Mouse (Mus musculus) common myeloid progenitor, adult 5-6 weeks (primary cell): ENCODE measurements around the gene Ebf3. TPM values are rescaled to one million over a fixed set of nuclear protein-coding genes. Genes with fewer than 3 reads are reported as not detected.

ENCODE experiments used
- ATAC-seq: replicated peaks from 2 replicates; pipeline ENCODE4 v1.8.0; 2016; ENCODE audit warnings: low read depth, mild to moderate bottlenecking, moderate TSS enrichment, inconsistent platforms; ENCODE audit not compliant: poor library complexity, severe bottlenecking
- total RNA-seq: library from RNA; stranded (forward); fragments of 200-1000, 187-1606 nt; gene quantifications from 2 replicates; pipeline ENCODE4 v1.2.3, GENCODE M21; 2017

Gene Ebf3
- total RNA-seq, 1 experiment from 2014 or later, result not detected

DNA sequence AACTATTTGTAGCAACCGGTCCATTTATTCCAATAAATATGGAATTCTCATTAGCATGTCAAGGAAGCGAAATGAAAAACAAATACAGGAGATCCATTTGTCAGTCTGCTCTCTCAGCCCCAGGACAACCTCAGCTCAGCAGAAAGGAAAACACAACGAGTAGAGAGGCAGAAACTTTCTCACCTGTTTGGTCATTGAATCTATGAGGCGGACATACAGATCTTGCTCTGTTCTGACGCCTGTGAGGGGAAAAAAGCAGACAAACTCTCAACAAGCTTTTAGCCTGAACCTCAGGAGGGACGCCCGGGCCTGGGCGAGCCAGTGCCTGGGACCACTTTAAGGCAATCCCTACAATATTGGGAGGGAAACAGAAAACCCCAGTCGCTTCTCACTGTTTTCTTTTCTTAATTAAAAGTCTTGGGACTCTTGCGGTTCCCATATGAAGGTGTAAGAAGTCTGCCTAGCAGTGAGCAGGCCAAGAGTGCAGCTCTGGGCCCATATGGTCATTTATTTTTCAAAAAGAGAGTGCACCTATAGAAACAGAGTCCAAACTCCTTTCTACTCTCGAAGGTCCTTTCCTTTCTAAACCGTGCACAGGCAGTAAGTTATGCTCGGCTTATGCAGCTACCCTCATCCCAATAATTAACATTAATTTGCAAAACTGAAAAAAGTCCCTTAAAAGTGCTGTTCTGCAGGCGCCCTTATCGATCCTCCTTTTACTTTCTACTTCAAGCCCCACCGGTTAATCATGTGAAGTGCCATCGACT is 1.9 kb downstream of the Ebf3 start:
- no peak for ATAC-seq

DNA sequence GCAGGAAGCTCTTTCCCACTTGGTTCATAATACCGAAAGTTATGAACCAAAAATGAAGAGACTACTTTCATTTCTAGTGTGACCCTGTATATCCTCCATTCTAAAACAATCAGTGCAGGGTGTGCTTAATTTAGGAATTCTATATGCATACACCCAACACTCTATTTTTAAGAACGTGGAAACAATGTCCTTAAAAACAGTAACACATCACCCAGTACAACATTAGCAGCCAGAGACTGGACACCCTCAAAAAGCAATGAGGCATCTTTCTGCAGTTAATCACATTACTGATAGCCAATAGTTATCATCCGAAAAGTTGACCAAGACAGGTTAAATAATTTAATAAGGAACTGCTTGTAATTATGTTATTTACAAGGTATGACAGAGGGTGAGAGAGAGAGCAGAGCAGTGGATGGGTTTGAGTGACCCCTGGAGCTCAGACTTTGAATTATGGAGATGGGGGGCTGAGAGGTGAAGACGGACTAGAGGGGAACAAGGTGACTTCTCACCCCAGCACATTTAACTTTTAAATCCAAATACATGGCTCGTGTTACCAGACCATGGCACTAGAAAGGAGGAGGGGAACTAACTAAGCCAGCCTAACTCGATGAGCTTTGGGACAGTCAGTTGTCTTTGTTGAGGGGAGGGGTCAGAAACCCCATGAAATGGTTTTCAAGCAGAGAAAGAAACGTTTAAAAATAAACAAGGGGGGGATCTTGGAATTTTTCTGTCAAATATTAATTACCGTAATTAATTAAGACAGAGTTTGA is 2.7 kb downstream of the Ebf3 start:
- ATAC-seq, result no peak

DNA sequence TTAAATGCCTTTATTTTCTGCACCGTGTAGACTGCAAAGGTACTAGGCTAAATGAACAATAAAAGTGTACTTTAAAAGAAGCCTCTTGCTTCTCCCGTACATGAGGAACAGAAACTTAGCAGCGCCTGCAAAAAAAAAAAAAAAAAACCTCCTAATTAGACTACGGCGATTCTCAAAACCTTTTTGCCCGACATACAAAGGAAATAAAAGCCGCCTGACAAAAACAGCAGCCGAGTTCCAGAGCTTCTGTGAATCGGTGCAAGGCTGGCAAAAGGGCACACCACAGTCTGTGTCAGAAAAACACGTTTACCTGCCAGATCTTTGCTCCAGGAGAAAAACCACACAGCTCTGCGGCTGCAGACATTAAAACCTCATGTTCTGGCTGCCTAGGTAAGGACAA is 3.4 kb downstream of the Ebf3 start:
- ATAC-seq, result no peak; the same call in 1 of the 2 replicates

DNA sequence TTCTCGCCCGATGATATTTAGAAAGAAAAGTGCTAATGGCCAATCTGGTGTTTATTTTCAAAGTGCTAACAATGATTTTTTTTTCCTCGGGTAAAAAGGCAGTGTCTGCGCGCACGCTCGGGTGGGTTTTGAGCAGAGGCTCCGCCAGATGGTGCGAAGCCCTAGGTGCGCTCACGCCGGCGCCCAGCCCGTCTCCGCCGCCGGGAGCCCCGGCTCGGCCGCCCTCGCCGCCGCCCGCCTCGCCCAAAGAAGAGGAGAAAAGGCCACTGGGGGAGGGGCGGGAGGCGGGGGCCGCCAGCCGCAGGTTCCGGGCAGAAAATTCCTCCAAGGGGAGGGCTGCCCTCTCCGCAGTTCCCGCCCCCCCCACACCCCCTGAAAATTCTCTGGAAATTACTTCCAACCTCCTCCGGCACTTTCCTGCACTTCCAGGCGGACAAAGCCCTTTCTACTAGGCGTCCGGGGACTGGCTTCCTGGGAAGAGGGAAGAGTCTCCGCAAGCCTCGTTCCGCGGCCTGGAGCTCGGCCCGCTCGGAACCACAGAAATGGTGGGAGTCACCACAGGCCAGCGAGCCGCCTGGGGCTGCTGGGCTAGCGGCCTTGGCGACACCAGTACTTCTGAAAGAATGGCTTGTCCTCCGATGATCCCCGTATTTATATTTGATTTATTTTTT is 4.0 kb downstream of the Ebf3 start:
- ATAC-seq, result no peak

DNA sequence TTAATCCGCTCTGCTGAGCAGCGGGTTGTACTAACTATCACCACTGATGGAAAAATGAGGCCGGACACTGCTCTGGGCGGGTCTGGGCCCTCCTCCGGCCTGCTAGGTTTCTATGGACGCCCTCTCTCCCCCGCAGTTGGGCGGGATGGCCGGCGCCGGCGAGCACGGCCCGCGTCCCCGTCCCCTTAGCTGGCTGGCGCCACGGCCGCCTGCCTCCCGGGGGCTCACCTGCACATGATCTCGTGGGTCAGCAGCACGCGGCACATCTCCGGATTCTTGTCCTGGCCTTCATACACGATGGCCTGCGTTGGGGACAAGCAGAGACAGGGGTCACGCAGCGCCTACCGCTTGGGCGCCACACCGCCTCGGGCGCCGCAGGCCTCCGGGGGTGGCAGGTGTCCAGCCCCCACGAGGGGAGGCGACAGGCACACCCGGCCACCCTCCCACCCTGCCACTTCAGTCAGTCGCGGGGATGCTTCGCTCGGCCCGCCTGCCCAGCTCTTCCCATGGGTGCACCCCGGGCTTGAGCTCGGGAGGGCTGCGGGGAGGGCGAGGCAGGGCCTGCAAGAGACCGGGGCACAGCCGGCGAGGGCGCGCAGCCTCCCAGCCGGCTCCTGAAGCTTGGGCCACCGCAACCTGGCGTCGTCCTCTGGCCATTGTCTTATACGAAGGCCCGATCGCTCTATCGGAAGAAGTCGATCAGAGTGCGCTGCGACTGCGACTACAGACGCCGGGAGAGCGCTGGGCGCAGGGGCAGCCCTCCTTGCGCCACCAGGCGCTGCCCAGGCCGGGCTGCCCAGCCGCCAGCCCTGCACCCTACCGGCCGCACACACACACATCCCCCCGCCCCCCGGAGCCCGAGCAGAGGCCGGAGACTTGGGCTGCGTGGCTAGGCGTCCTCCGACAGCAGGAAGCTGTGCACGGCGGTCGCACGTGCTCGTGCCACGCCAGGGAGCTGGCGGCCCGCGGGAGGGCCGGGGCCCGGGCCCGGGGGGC is 4.9 kb downstream of the Ebf3 start:
- ATAC-seq, result no peak

DNA sequence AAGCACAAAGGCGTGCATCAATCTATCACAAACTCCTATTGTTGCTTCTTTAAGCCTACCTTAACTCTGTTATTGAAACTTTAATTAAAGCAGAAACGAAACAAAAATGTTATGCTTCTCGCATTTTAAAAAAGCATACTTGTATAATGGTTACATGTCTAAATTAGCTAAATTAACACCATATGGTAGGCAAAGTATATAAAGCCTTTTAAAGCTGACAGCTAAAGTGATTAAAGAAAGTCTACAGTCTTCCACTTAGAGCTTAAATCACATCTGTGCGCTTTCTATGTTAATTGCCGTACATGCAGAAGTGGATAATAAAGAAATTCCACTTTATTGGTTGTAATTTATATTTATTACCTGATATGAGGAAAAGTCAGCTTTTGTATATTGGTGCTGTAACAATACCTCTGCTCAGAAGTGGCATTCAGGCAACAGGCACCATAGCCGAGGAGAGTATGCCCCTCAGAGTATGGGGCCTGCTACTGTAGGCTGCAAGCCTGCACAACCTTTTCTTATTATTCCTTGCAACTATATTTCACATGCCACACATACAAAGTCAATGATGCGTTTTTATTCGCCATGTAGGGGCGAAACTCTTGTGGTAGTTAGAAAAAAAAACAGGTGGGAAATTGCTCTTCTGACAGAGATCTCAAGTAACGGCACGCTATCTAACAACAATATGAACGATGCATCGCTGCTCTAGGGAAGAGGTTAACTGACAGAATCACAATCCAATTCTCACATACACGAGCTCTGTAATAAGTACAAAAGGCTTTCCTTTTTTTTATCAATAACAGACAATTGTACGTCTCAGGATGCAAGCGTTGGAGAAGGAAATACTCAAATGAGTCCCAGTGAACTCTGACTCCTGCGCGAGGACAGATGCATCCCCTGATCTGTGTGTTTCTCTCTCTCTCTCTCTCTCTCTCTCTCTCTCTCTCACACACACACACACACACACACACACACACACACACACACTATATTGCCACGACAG is 5.9 kb downstream of the Ebf3 start:
- no peak for ATAC-seq

DNA sequence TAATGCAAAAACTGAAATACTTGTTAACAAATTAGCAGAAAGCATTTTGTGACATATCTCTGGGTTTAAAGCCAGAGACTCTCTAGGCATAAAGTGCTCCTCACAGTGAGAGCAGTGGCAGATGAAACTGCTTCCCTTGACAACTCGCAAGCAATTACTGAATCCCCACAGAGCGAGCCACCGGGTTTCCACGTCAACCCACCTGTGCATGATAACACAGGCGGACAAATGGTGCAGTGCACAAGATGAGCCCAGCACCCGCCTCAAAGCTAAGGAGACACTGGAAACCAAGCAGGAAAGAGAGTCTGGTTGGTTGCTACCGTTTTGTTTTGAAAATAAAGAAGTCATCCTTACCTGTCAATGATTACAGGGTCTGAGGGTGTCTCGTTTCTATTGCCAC is 7.1 kb downstream of the Ebf3 start:
- ATAC-seq, result no peak

DNA sequence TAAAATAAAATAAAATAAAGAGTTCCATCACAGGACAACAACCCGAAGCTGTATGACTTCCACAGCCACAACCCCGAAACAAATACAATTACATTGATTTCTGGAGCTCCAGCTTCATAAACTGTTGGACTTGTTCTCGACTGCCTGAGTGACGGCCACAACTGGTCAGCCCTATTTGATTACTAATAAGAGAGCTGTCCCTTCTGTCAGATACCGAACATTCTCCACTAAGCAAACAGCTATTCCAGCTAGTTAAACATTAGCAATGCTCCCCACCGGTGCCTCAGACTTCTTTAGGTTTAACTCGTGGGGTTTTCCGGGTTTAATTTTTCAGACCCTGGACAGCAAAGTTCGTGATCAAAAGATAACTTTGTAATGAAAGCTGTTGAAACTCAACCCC is 8.1 kb downstream of the Ebf3 start:
- no peak for ATAC-seq

DNA sequence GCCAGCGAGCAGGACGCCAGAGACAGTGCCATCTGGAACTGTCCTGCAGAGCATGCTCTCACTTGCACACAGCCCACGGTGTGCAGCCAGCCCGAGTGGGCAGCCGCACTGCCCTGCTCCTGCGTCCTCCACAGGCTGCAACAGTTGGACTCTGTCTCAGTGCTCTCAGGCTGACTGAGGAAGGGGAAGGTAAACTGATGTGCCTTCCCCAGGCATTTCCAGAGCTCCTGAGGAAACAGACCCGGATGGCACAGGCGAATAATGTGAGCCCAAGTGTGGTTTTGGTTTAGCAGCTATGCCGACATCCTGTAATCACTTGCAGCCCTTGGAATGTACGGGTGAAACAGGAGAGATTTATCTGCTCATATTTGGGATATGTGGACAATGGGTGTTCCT is 10.5 kb downstream of the Ebf3 start:
- ATAC-seq, result no peak

DNA sequence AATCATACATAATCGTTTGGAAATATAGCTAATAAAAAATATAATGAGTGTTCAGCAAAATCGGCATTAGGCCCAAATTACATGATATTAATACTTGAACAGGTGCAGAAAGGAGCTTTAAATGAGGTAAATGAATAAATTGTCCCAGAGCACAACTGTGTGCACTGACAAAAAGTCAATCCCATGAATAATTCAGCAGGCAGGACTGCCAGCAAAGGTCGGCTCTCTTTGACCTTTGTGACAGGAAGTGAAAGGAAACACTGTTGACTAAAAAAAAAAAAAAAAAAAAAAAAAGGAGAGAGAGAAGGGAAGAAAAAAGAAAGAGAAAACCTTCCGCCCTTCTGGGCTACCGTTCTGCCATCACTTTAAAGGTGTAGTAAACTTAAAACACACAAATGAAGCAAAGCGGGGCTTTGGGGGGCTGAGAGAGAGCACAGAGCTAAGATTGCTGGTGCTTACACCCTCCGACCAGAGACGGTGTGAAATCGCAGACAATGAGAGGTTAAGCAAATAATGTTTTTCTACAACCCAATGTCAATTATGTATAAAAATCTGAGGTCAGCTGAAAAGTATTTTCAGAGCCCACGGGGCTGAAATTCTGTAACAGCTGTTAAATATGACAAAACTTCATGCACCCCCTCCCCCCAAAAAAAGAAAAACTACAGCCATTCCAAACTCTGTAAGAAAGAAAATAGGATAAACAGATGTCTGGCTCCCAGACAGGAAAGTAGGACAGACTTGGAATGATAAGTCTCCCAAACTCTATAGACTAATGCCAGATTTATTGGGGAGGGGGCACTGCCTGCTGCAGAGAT is 11.1 kb downstream of the Ebf3 start:
- ATAC-seq, result no peak

DNA sequence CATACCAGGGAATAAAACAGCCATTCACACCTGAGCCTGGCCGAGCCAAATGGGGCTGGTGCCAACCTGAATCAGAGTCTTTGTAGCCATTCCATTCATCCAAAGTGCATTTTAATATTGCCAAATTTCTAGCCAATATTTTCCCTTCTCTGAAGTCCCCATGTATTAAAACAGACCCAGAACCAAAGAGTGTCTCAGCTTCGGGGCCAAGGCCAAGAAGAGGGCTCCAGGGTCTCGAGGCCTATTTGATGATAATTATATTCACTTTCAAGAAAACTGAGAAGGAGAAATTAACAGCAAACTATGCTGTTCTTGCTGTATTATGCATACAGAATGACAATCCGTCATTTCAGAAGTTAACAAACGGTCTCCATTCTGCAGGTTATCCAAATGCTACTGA is 12.1 kb downstream of the Ebf3 start:
- ATAC-seq, result no peak

DNA sequence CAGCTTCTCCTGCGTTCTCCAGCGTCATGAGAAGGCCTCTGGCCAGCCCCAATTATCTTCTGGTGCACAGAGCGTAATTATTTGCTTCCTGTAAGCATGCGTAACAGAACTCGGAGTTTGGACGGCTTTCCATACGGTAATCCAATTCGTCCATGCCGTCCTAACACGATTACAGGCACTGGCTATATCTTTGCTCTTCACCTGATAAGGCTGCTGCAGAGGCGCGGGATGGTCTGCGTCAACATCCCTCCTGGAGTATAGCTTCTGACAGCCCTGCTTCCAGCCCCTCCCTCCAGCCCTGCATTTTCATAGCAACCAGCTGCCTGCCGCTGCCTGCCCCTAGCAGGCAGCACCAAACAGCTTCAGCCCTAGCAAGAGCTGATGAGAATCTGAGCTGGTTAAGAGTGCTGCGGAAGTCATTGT is 12.9 kb downstream of the Ebf3 start:
- no peak for ATAC-seq

DNA sequence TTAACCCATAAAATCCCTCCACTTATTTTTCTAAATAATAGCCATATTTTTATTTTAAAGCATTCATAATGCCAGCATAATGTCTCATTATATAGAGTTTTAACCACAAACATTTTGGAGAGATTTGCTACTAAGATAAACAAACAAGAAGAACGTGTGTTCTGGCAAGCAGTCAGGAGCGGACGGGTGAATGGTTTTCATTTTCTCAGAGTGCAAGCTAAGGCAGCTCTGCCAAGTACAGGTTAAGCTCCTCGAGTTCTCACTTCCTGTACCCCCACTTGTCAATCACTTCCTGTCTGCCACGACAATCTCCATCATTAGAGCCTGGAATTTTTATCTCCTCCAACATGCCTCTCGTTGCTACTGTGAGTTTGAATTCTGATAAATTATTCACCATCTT is 13.4 kb downstream of the Ebf3 start:
- ATAC-seq, result no peak

DNA sequence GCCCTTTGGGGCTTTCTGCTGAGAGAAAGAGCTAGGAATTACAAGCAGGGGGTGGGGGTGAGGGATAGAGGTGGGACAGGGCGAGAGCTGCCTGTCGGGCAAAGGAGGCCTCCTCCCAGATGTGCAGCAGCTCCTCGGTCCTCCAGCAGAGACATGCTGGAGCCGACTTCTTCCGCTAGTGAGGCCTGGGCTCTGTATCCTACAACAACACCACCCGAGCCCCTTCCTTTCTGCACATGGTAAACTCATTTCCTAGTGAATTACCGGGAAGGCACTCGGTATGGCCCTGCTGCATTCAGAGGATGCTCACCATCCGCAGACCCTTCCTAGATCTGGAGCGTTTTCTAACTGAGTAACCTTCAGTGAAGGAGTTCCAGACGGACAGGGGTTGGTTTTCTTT is 14.1 kb downstream of the Ebf3 start:
- ATAC-seq, result no peak

DNA sequence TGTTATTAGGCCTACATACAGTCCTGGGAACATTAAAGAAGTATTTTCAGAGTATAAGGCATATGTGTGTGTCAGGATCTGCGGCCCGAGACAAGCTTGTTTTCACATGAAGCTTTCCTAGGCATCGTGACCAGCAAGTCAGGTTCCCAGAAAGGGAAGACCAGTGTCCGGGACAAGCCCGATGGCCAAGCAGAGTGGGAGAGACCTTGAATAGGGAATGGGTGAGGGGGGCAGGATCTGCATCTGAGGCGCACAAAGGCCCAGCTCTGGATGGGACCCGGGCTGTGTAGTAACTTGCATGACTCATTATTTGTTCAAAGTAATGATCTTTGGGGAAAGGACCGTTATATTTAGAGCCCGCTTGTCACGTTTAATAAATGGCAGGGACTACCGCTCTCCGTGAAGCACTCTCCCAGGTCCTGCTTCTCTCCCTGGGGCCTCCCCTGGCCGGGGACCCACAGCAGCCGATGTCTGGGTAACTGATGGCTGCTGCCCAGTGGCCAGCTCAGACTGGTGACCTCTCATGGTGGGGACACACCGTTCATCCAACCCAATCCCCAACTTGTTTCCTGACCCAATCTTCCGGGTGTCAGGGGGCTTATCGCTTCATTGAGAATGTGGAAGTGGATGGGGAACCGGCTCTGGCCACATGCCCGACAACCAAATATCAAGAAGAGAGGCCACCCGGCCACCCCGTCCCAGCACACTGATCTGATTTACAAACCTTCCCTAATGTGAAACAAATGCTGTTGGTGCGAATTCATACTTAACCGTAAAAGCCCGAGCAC is 16.5 kb downstream of the Ebf3 start:
- ATAC-seq, result no peak

DNA sequence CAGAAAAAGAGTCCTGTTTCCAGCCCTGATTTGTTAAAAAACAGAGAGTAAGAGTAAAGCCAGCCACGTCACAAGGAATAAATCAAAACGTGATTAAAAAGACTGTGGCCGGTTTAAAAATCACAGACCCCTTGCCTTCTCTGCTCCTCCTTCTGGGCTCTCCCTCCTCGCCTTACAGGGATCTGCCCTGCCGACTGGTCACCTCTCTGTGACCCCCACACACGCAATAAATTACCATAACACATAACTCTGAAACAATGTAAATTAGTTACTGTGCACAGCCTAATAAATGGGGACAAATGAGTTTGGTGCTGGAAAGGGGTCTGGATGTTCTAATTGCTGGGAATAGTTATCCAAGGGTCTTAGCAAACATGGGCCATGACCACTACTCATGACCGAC is 17.1 kb downstream of the Ebf3 start:
- ATAC-seq, result no peak

DNA sequence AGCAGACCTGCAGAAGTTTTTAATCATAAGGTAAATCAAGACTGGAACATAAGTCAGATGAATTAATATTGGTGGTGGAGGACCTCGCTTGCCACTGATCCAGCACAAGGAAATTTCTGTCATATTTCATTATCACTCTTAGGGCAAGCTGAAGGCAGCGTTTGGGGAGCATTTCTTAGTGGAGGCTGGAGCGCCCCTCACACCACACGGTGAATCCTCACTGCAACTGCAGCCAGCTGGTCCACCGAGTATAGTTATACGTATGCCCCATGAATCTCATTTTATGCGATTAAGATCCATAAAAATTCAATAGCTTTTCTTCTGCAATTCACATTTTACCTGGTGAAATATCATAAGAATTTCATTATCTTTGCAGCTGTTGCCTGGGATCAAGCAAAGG is 18.6 kb downstream of the Ebf3 start:
- no peak for ATAC-seq
